Mouse (Mus musculus): ENCODE measurements around the gene Hoxa4. TPM values are rescaled to one million over a fixed set of nuclear protein-coding genes. Genes with fewer than 3 reads are reported as not detected.

Hoxa4 gene
- total and polyA plus RNA-seq, 3 experiments, result not detected

- ATAC-seq (ENCODE audit: extremely low read depth, insufficient number of reproducible peaks, low FRiP score, poor library complexity, severe bottlenecking) (no peak), DNase-seq (ENCODE audit: low spot score) (no peak)
- no peak overlapping the region for H3K4me3 ChIP-seq (ENCODE audit: low read depth, low read length)
- TF ChIP-seq CTCF (IDR thresholded peaks at IDR 0.05; ENCODE audit: low read depth, low read length) (no peak), GATA1 (IDR thresholded peaks at IDR 0.05; ENCODE audit: borderline replicate concordance, low read length) (no peak), GATA2 (IDR thresholded peaks at IDR 0.05; ENCODE audit: borderline replicate concordance, low read depth, low read length) (no peak), TAL1 (conservative IDR thresholded peaks at IDR 0.05; ENCODE audit: low read depth, low read length) (no peak), POLR2AphosphoS5 (IDR thresholded peaks at IDR 0.05; ENCODE audit: insufficient replicate concordance, low read depth, low read length) (no peak)
- no peaks in the 10 kb centered on the region for H3K4me1 ChIP-seq (ENCODE audit: insufficient read depth, low read depth, low read length)
- H3K36me3 ChIP-seq (replicated peaks), result no peaks in the 10 kb centered on the region
- no peaks in the 10 kb centered on the region for H3K9me3 ChIP-seq (replicated peaks)
- H3K27me3 ChIP-seq (ENCODE audit: insufficient read depth, low read length), result peaks cover 60% of the 10 kb centered on the region
Measured at GRCm38 (mm10) chr6:52174968-52175751, 16.4 kb downstream of the Hoxa4 start.

- no peak for ATAC-seq (ENCODE audit: extremely low read depth, insufficient number of reproducible peaks, low FRiP score, poor library complexity, severe bottlenecking)
- Histone ChIP-seq H3K4me3 (ENCODE audit: low read depth, low read length) (no peak overlapping the region), H3K4me1 (ENCODE audit: insufficient read depth, low read depth, low read length) (no peaks in the 10 kb centered on the region), H3K27me3 (ENCODE audit: insufficient read depth, low read length) (peaks cover 59% of the 10 kb centered on the region), H3K9me3 (replicated peaks) (no peaks in the 10 kb centered on the region), H3K36me3 (replicated peaks) (no peaks in the 10 kb centered on the region)
- TF ChIP-seq GATA2 (IDR thresholded peaks at IDR 0.05; ENCODE audit: borderline replicate concordance, low read depth, low read length) (no peak), GATA1 (IDR thresholded peaks at IDR 0.05; ENCODE audit: borderline replicate concordance, low read length) (no peak), CTCF (IDR thresholded peaks at IDR 0.05; ENCODE audit: low read depth, low read length) (no peak), TAL1 (conservative IDR thresholded peaks at IDR 0.05; ENCODE audit: low read depth, low read length) (no peak), POLR2AphosphoS5 (IDR thresholded peaks at IDR 0.05; ENCODE audit: insufficient replicate concordance, low read depth, low read length) (no peak)
- DNase-seq (ENCODE audit: low spot score), result no peak
Measured at GRCm38 (mm10) chr6:52173648-52174047, 17.9 kb downstream of the Hoxa4 start.

- Histone ChIP-seq H3K36me3 (replicated peaks) (no peaks in the 10 kb centered on the region), H3K4me3 (ENCODE audit: low read depth, low read length) (no peak overlapping the region), H3K4me1 (ENCODE audit: insufficient read depth, low read depth, low read length) (no peaks in the 10 kb centered on the region), H3K27me3 (ENCODE audit: insufficient read depth, low read length) (peaks cover 59% of the 10 kb centered on the region), H3K9me3 (replicated peaks) (no peaks in the 10 kb centered on the region)
- TF ChIP-seq TAL1 (conservative IDR thresholded peaks at IDR 0.05; ENCODE audit: low read depth, low read length) (no peak), GATA1 (IDR thresholded peaks at IDR 0.05; ENCODE audit: borderline replicate concordance, low read length) (no peak), GATA2 (IDR thresholded peaks at IDR 0.05; ENCODE audit: borderline replicate concordance, low read depth, low read length) (no peak), CTCF (IDR thresholded peaks at IDR 0.05; ENCODE audit: low read depth, low read length) (no peak), POLR2AphosphoS5 (IDR thresholded peaks at IDR 0.05; ENCODE audit: insufficient replicate concordance, low read depth, low read length) (no peak)
- DNase-seq (ENCODE audit: low spot score), result no peak
- no peak for ATAC-seq (ENCODE audit: extremely low read depth, insufficient number of reproducible peaks, low FRiP score, poor library complexity, severe bottlenecking)
Measured at GRCm38 (mm10) chr6:52172501-52172900, 19.1 kb downstream of the Hoxa4 start.

GRCm38 (mm10) chr6:52171938-52172337 is 19.6 kb downstream of the Hoxa4 start:
- DNase-seq (ENCODE audit: low spot score) (no peak), ATAC-seq (ENCODE audit: extremely low read depth, insufficient number of reproducible peaks, low FRiP score, poor library complexity, severe bottlenecking) (no peak)
- Histone ChIP-seq H3K27me3 (ENCODE audit: insufficient read depth, low read length) (peaks cover 58% of the 10 kb centered on the region), H3K9me3 (replicated peaks) (no peaks in the 10 kb centered on the region), H3K4me3 (ENCODE audit: low read depth, low read length) (no peak overlapping the region), H3K36me3 (replicated peaks) (no peaks in the 10 kb centered on the region), H3K4me1 (ENCODE audit: insufficient read depth, low read depth, low read length) (no peaks in the 10 kb centered on the region)
- TF ChIP-seq POLR2AphosphoS5 (IDR thresholded peaks at IDR 0.05; ENCODE audit: insufficient replicate concordance, low read depth, low read length) (no peak), TAL1 (conservative IDR thresholded peaks at IDR 0.05; ENCODE audit: low read depth, low read length) (no peak), GATA1 (IDR thresholded peaks at IDR 0.05; ENCODE audit: borderline replicate concordance, low read length) (no peak), GATA2 (IDR thresholded peaks at IDR 0.05; ENCODE audit: borderline replicate concordance, low read depth, low read length) (no peak), CTCF (IDR thresholded peaks at IDR 0.05; ENCODE audit: low read depth, low read length) (no peak)

- Histone ChIP-seq H3K9me3 (replicated peaks) (no peaks in the 10 kb centered on the region), H3K4me1 (ENCODE audit: insufficient read depth, low read depth, low read length) (no peaks in the 10 kb centered on the region), H3K4me3 (ENCODE audit: low read depth, low read length) (no peak overlapping the region), H3K36me3 (replicated peaks) (no peaks in the 10 kb centered on the region), H3K27me3 (ENCODE audit: insufficient read depth, low read length) (peaks cover 59% of the 10 kb centered on the region)
- TF ChIP-seq CTCF (IDR thresholded peaks at IDR 0.05; ENCODE audit: low read depth, low read length) (no peak), TAL1 (conservative IDR thresholded peaks at IDR 0.05; ENCODE audit: low read depth, low read length) (no peak), GATA2 (IDR thresholded peaks at IDR 0.05; ENCODE audit: borderline replicate concordance, low read depth, low read length) (no peak), POLR2AphosphoS5 (IDR thresholded peaks at IDR 0.05; ENCODE audit: insufficient replicate concordance, low read depth, low read length) (no peak), GATA1 (IDR thresholded peaks at IDR 0.05; ENCODE audit: borderline replicate concordance, low read length) (no peak)
- DNase-seq (ENCODE audit: low spot score), result no peak
- no peak for ATAC-seq (ENCODE audit: extremely low read depth, insufficient number of reproducible peaks, low FRiP score, poor library complexity, severe bottlenecking)
Measured at GRCm38 (mm10) chr6:52171331-52171730, 20.2 kb downstream of the Hoxa4 start.

- ATAC-seq (ENCODE audit: extremely low read depth, insufficient number of reproducible peaks, low FRiP score, poor library complexity, severe bottlenecking), result no peak
- no peak for DNase-seq (ENCODE audit: low spot score)
- no peak for TF ChIP-seq GATA1 (IDR thresholded peaks at IDR 0.05; ENCODE audit: borderline replicate concordance, low read length)
- no peak for TF ChIP-seq TAL1 (conservative IDR thresholded peaks at IDR 0.05; ENCODE audit: low read depth, low read length)
- TF ChIP-seq POLR2AphosphoS5 (IDR thresholded peaks at IDR 0.05; ENCODE audit: insufficient replicate concordance, low read depth, low read length), result no peak
- no peak for TF ChIP-seq CTCF (IDR thresholded peaks at IDR 0.05; ENCODE audit: low read depth, low read length)
- no peak for TF ChIP-seq GATA2 (IDR thresholded peaks at IDR 0.05; ENCODE audit: borderline replicate concordance, low read depth, low read length)
Measured at GRCm38 (mm10) chr6:52170898-52171223, 20.7 kb downstream of the Hoxa4 start.

More at GRCm38 (mm10) chr6:52170898-52171223, 20.7 kb downstream of the Hoxa4 start:
- Histone ChIP-seq H3K27me3 (ENCODE audit: insufficient read depth, low read length) (peaks cover 59% of the 10 kb centered on the region), H3K36me3 (replicated peaks) (no peaks in the 10 kb centered on the region), H3K4me1 (ENCODE audit: insufficient read depth, low read depth, low read length) (no peaks in the 10 kb centered on the region), H3K9me3 (replicated peaks) (no peaks in the 10 kb centered on the region), H3K4me3 (ENCODE audit: low read depth, low read length) (no peak overlapping the region)

Measured in G1E (cell line).